Mouse (Mus musculus) hindbrain, embryonic 14.5 days (tissue): Measurements from ENCODE around the gene Stag2. TPM values are rescaled to one million over a fixed set of nuclear protein-coding genes. Genes with fewer than 3 reads are reported as not detected.
A peak's percentile ranks its signal among the peaks of the same experiment; 100 is the strongest.

Experiments
- ATAC-seq: fragments of 200-750 bp; cut with Nextera tagmentation; 2 replicates; pipeline ENCODE4 v1.8.0; 2017; ENCODE audit warnings: moderate number of reproducible peaks, mild to moderate bottlenecking, moderate TSS enrichment, moderate library complexity; ENCODE audit not compliant: low FRiP score
- DNase-seq: peaks from one replicate; pipeline ENCODE4 v3.0.0-alpha.2; 2015; ENCODE audit warnings: low spot score
- H3K27ac ChIP-seq: fragments of 300-500 bp; sonication (generic); 2 replicates; pipeline ENCODE4 v1.5.1; 2014; ENCODE audit warnings: mild to moderate bottlenecking, moderate library complexity
- H3K27me3 ChIP-seq: fragments of 300-500 bp; sonication (generic); 2 replicates; pipeline ENCODE4 v1.6.1; 2014; ENCODE audit warnings: mild to moderate bottlenecking, low read length, mixed read lengths; ENCODE audit not compliant: control insufficient read depth, insufficient read depth
- H3K36me3 ChIP-seq: fragments of 300-500 bp; sonication (generic); replicated peaks from 2 replicates; pipeline ENCODE4 v1.6.1; 2014; ENCODE audit not compliant: control insufficient read depth, insufficient read depth
- H3K4me1 ChIP-seq: fragments of 300-500 bp; sonication (generic); replicated peaks from 2 replicates; pipeline ENCODE4 v1.6.1; 2014; ENCODE audit warnings: antibody characterized with exemption, low read length, mixed read lengths; ENCODE audit not compliant: control insufficient read depth, insufficient read depth
- H3K4me2 ChIP-seq: fragments of 300-500 bp; sonication (generic); replicated peaks from 2 replicates; pipeline ENCODE4 v1.6.1; 2014; ENCODE audit warnings: mild to moderate bottlenecking, moderate library complexity
- H3K4me3 ChIP-seq: fragments of 300-500 bp; sonication (generic); replicated peaks from 2 replicates; pipeline ENCODE4 v1.5.1; 2014; ENCODE audit warnings: mild to moderate bottlenecking, low read length
- H3K9ac ChIP-seq: fragments of 300-500 bp; sonication (generic); 2 replicates; pipeline ENCODE4 v1.6.1; 2014
- H3K9me3 ChIP-seq: fragments of 300-500 bp; sonication (generic); 2 replicates; pipeline ENCODE4 v1.6.1; 2016; ENCODE audit warnings: low read length; ENCODE audit not compliant: control insufficient read depth
- WGBS: fragments of 180-500 bp; shearing (Covaris S2); extraction: QIAGEN DNeasy Blood & Tissue Kit; methylation state at CpG from one replicate; pipeline ENCODE4 v1.1.7; 2014; 5-methylcytosine and 5-hydroxymethylcytosine counted together
- polyA plus RNA-seq: library from polyadenylated mRNA; unstranded; fragments of >200 nt; fragmentation: Nextera tagmentation; extraction: Ambion mirVana; gene quantifications from 2 replicates; pipeline ENCODE4 v1.2.1, GENCODE M21; 2014

The Stag2 gene
- polyA plus RNA-seq, 1 experiment from 2014 or later = 29.4 TPM

DNA sequence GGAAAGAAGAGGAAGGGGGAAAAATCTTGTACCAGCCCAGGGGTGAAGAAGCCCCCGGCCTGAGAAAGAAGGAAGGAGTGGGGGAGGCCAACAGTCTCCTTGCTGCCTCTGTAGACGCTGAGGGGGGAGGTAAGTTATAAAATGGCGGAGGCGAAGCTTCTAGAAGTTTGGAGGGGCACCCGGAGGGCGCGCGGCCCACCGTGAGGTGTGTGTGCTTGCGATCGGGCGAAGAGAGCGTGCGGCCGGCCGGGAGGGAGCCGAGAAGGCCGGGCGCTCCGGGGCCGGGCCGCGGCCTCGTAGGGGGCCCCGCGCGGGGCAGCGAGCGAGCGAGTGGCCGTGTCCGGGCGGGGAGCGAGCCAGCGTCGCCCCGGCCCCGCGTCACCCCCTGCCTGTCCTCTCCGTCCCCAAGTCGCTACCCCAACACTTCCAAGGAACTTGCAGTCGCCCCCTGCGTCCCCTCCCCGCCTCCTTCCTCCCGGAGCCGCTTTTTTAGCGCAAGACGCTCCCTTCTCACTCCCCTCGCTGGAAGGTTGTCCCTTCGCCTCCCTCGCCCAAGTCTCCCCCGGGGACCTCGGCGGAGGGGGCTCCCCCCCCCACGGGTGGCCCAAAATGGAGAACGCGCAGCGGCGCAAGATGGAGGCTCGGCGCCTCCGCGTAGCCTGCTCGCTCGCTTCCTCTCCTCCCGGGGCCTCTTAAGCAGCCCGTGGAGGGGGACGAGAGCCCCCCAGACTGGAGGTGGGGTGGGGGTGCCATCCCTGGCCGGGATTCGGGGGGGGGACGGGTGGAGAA is 634 bp downstream of the Stag2 start:
- peak; percentile 56 for ATAC-seq
- WGBS = 23% methylated on average over 18 of the region's 71 CpGs
- peak overlapping the region; percentile 65 for H3K4me3 ChIP-seq
- H3K36me3 ChIP-seq = no peaks in the 10 kb centered on the region
- peak overlapping the region; percentile 91 for H3K9ac ChIP-seq
- H3K27me3 ChIP-seq = no peaks in the 10 kb centered on the region
- peak overlapping the region; percentile 99 for H3K27ac ChIP-seq
- no peaks in the 10 kb centered on the region for H3K4me1 ChIP-seq
- H3K9me3 ChIP-seq = no peaks in the 10 kb centered on the region
- peak overlapping the region; percentile 47 for H3K4me2 ChIP-seq
- peak; percentile 52 for DNase-seq

- peak; percentile 88 for ATAC-seq
- 17% methylated on average over 29 of the region's 40 CpGs for WGBS
- no peaks in the 10 kb centered on the region for H3K4me1 ChIP-seq
Measured at GRCm38 (mm10) chrX:42150346-42151023, 1.4 kb downstream of the Stag2 start.

DNA sequence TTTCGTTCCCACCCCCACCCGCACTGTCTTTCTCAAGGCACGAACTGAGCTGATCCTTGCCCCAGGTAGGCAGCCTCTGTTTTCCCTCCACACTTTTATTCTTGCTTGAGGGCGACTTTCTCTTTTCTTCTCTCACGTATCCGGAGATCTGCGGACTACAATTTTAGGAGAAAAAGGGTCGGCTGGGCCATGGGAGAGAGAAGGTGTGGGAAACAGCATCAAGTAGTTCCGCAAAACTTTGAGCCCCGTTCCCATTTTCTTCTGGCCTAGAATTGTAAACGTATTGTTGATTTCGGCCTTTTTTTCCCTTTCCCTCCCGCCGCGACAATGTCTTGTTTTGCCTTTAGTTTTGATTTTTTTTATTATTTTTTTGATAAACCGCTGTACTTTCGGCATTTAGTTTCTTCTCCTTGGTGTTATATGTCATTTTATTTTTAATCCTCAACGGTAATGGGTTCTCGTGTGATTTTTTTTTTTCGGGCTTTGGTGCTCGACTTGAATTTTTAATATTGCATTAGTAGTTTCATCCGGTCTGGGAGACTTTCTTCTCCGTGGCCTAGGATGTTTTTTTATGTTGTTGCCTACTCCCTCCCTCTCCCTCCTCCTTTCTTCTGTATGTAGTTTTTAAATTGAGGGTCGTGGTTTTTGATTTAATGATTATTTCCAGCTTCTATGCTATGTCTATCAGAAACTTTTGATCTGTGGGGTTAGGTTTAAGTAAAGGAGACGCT is 2.1 kb downstream of the Stag2 start:
- H3K36me3 ChIP-seq = no peaks in the 10 kb centered on the region
- DNase-seq (peak; percentile 24), ATAC-seq (no peak)
- H3K4me2 ChIP-seq = peak overlapping the region; percentile 57
- H3K27me3 ChIP-seq = no peaks in the 10 kb centered on the region
- peak overlapping the region; percentile 65 for H3K4me3 ChIP-seq
- WGBS = 19% methylated on average over 25 of the region's 25 CpGs
- peak overlapping the region; percentile 63 for H3K9ac ChIP-seq
- H3K27ac ChIP-seq = peak overlapping the region; percentile 84
- no peaks in the 10 kb centered on the region for H3K9me3 ChIP-seq
- no peaks in the 10 kb centered on the region for H3K4me1 ChIP-seq

More at GRCm38 (mm10) chrX:42150346-42151023, 1.4 kb downstream of the Stag2 start:
- Histone ChIP-seq H3K27ac (peak overlapping the region; percentile 99), H3K9me3 (no peaks in the 10 kb centered on the region), H3K4me2 (peak overlapping the region; percentile 57), H3K36me3 (no peaks in the 10 kb centered on the region), H3K27me3 (no peaks in the 10 kb centered on the region), H3K4me3 (peak overlapping the region; percentile 65), H3K9ac (peak overlapping the region; percentile 91)
- DNase-seq = peak; percentile 67

DNA sequence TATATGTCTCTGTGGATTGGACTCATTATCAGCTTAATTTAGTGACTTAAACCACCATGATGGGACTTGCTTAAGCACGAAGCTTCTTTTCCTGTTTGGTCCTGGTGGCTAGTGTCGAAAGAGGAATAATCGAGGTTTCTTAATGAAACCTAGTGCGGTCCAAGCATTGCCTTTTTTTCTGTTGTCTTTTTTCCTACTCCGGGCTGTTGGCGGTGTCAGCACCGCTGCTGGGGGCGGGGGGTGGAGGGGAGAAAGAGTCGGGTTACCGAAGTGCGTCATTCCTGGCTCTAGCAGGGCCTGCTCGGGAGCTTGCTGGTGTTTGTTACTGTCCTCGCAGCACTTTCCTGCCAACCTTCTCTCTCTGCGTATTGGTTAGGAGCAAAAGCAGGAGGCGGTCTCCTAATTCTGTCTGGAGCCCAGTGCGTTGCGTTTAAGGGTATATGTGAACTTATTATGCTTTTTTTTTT is 2.8 kb downstream of the Stag2 start:
- 24% methylated on average over 17 of the region's 17 CpGs for WGBS
- Histone ChIP-seq H3K4me1 (no peaks in the 10 kb centered on the region), H3K9ac (peak overlapping the region; percentile 63), H3K27ac (peak overlapping the region; percentile 84), H3K4me2 (peak overlapping the region; percentile 57), H3K9me3 (no peaks in the 10 kb centered on the region), H3K27me3 (no peaks in the 10 kb centered on the region), H3K36me3 (no peaks in the 10 kb centered on the region), H3K4me3 (peak overlapping the region; percentile 65)
- DNase-seq = peak; percentile 65
- ATAC-seq = peak; percentile 58

GRCm38 (mm10) chrX:42153056-42153455 is 3.9 kb downstream of the Stag2 start:
- Histone ChIP-seq H3K27ac (no peak overlapping the region), H3K27me3 (no peaks in the 10 kb centered on the region), H3K9ac (no peak overlapping the region), H3K4me2 (peak overlapping the region; percentile 57), H3K36me3 (no peaks in the 10 kb centered on the region), H3K4me1 (no peaks in the 10 kb centered on the region), H3K4me3 (peak overlapping the region; percentile 65; the same call in 1 of the 2 replicates), H3K9me3 (no peaks in the 10 kb centered on the region)
- WGBS = 31% methylated on average over 4 of the region's 4 CpGs
- ATAC-seq (no peak), DNase-seq (no peak)

DNA sequence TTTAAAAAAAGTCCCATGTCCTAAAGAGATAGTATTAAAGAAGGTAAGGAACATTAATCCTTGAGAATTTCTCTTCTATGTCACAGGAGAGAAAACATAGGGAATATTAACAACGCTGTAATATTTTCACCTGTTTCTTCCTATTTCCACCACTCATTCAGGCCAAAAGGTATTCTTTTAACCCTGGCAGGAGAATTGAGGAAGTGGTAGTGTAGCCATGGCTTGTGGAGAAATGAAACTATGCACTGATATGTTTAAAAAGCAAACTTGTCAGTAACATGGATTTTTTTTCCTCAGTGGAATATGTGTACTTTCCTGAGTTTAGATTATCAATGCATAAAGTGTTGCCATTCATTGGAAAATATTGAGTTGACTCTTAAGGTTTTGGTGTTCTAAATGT is 16.3 kb downstream of the Stag2 start:
- no peak for ATAC-seq
- Histone ChIP-seq H3K27ac (no peak overlapping the region), H3K27me3 (no peaks in the 10 kb centered on the region), H3K4me3 (no peak overlapping the region), H3K4me1 (no peaks in the 10 kb centered on the region), H3K36me3 (no peaks in the 10 kb centered on the region), H3K4me2 (no peak overlapping the region), H3K9me3 (no peaks in the 10 kb centered on the region), H3K9ac (no peak overlapping the region)
- WGBS = 89% methylated on average over 1 of the region's 1 CpGs
- no peak for DNase-seq

- Histone ChIP-seq H3K27me3 (no peaks in the 10 kb centered on the region), H3K4me3 (no peak overlapping the region), H3K4me1 (no peaks in the 10 kb centered on the region), H3K27ac (no peak overlapping the region), H3K9ac (no peak overlapping the region), H3K36me3 (no peaks in the 10 kb centered on the region), H3K4me2 (no peak overlapping the region), H3K9me3 (no peaks in the 10 kb centered on the region)
- DNase-seq (no peak), ATAC-seq (no peak)
- WGBS = 96% methylated on average over 5 of the region's 5 CpGs
Measured at GRCm38 (mm10) chrX:42170811-42171210, 21.7 kb downstream of the Stag2 start.

DNA sequence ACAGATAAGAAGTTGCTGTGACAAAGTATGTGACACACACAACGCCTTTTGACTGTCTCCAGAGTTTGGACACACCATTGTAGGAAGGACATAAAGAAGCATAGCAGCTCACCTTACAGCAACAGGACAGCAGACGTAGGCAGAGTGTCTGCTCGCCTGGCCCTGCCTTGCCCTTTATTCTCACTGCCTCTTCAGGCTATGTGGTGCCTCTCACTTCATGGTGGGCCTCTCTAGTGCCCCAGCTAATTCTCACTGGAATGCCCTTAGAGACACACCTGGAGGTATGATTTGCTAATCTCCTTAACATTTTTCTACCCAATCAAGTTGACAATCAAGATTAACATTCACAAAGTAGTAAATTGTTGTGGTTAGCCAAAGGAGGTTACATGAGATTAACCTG is 38.5 kb downstream of the Stag2 start:
- ATAC-seq (no peak), DNase-seq (no peak)
- H3K4me2 ChIP-seq = no peak overlapping the region
- H3K9me3 ChIP-seq = no peaks in the 10 kb centered on the region
- H3K36me3 ChIP-seq = no peaks in the 10 kb centered on the region
- no peaks in the 10 kb centered on the region for H3K27me3 ChIP-seq
- WGBS = 70% methylated on average over 3 of the region's 3 CpGs
- no peak overlapping the region for H3K27ac ChIP-seq
- no peak overlapping the region for H3K4me3 ChIP-seq
- H3K9ac ChIP-seq = no peak overlapping the region
- no peaks in the 10 kb centered on the region for H3K4me1 ChIP-seq

DNA sequence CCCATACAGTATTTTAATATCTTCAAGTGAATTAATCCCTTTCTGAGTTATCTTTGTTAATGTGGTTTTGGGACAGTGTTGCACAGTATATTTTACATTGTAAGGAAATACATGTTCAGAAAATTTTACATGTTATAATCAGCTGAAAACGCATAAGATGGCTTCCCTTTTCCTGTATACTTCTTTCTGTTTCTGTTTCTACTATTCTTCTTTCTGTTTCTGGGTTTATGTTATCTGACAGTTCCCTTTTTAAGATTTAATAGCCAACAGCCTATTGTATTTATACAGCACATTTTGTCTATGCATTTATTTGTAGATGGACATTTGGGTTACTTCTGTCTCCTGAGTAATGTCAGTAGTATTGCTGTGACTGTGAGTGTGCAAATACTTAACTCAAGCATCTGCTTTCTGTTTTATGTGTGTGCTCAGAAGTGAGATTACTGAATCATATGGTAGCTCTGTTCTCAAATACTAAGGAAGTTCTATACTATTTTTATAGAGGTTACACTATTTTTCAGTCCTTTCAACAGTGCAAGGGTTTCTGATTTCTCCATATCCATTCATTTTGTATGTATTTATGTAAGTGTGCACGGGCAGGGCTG is 39.8 kb downstream of the Stag2 start:
- no peak overlapping the region for H3K4me3 ChIP-seq
- H3K36me3 ChIP-seq = no peaks in the 10 kb centered on the region
- H3K27me3 ChIP-seq = no peaks in the 10 kb centered on the region
- no peak overlapping the region for H3K4me2 ChIP-seq
- no peak for DNase-seq
- no peak overlapping the region for H3K27ac ChIP-seq
- H3K9ac ChIP-seq = no peak overlapping the region
- 86% methylated on average over 2 of the region's 2 CpGs for WGBS
- no peaks in the 10 kb centered on the region for H3K9me3 ChIP-seq
- ATAC-seq = no peak
- H3K4me1 ChIP-seq = no peaks in the 10 kb centered on the region
